Mouse (Mus musculus) small intestine, adult 2 months (tissue): ENCODE measurements around the gene Ghsr.

Source experiments
- CTCF ChIP-seq: fragments of 200-500 bp; IDR thresholded peaks from 2 replicates; pipeline ENCODE4 v1.5.1; 2012; ENCODE audit warnings: low read depth, mild to moderate bottlenecking, control low read depth, inconsistent platforms, low read length, moderate library complexity, mixed read lengths; ENCODE audit not compliant: insufficient replicate concordance, insufficient read length; ENCODE audit errors: extremely low read depth
- POLR2A ChIP-seq: fragments of 200-500 bp; IDR thresholded peaks from 2 replicates; pipeline ENCODE4 v1.6.1; 2012; ENCODE audit warnings: low read depth, mild to moderate bottlenecking, control low read depth, inconsistent platforms, low read length, moderate library complexity

- TF ChIP-seq POLR2A (no peak), CTCF (no peak)
Measured at GRCm38 (mm10) chr3:27406440-27406839, 35.3 kb downstream of the Ghsr start.
